Mouse (Mus musculus): ENCODE results near the gene Upf1. TPM values are rescaled to one million over a fixed set of nuclear protein-coding genes. Genes with fewer than 3 reads are reported as not detected.

The Upf1 gene
- polyA plus RNA-seq, 1 experiment from 2014 or later, result 11.3 TPM

DNA sequence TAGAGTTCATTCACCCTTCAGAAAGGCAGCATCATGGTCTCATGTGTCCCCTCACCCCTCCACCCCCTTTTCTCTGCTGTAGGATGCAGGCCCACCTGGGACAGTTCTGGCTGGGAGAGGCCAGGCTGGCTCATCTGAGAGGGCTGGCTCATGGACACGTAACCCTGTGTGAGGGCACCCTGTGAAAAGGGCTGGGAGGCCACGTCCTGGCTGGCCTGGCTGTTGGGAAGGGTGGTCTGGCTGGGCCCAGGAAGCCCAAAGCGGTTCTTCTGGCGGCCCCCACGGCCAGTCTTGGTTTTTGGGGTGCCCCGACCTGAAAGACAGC, 20.2 kb downstream of the Upf1 start:
- H3K27me3 ChIP-seq (ENCODE audit: control insufficient read depth, insufficient read depth, low read depth, low read length), result no peaks in the 10 kb centered on the region
- no peak overlapping the region for H3K27ac ChIP-seq (ENCODE audit: low read length)
- no peak overlapping the region for H3K4me3 ChIP-seq (ENCODE audit: low read depth, low read length)
- no peaks in the 10 kb centered on the region for H3K9me3 ChIP-seq (replicated peaks; ENCODE audit: control insufficient read depth, low read length, poor library complexity, severe bottlenecking)
- no peak overlapping the region for H3K4me2 ChIP-seq (ENCODE audit: low read length)
- H3K36me3 ChIP-seq (ENCODE audit: control insufficient read depth, insufficient read depth, low read length), result peaks cover 67% of the 10 kb centered on the region
- ATAC-seq, result no peak
- no peak overlapping the region for H3K9ac ChIP-seq (ENCODE audit: low read depth, low read length)
- H3K4me1 ChIP-seq (ENCODE audit: control insufficient read depth, insufficient read depth, low read length), result peaks cover 10% of the 10 kb centered on the region
- 96% methylated on average over 6 of the region's 6 CpGs for WGBS

DNA sequence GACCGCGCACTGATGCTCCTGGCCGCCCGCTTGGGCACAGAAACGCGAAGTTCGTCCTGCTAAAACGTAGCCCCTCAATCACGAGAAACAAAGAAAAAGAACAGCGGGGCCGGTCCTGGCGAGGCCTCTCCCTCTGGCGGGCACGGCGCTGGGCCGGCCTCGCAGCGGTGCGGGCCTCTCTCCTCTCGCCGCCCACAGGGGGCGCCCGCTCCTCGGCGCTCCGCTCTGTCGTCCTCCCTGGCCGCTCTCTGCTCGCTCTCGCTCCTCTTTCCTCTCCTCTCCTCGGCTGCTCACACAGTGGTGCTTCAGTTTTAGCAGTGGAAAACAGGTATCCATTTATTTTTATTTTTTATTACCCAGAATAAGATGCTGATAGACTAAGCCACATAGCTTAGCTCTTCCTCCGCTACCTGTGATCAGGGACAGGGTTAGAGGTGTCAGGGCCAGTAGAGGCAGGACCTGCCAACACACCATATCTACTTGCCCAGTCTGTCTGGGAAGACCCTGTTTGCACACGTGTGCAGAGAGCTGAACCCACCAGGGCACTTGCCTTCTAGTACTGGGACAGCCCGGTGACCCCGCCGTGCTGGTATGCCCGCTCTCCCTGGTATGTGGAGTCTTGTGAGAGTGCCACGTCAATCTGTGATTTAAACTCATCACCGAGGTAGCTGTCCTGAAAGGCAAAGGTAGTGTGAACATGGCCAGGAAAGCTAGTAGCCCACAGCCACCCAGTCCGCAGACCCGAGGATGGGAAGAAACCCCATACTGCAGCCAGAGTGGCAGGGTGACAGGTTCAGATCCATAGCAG, 20.8 kb downstream of the Upf1 start:
- no peak overlapping the region for H3K4me2 ChIP-seq (ENCODE audit: low read length)

DNA sequence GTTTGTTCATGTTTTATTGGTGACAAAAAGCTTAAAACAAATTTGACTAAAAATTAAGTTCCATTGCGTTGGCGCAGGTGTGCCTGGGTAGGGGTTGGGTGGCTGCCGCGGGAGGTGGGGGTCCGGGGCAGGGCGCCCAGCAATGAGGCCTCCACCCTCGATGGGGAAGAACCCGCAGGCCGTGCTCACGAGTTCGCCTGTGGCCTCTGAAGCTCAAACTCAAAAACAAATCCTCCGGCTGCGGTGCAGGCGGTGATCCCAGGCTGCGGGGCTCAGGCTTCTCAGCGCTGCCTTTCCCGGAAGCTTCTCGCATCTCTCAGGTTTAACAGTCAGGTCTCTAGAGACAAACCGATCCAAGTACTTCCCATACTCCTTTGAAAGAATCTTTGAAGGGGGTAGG, 21.6 kb downstream of the Upf1 start:
- H3K4me1 ChIP-seq (ENCODE audit: control insufficient read depth, insufficient read depth, low read length), result peaks cover 10% of the 10 kb centered on the region
- 56% methylated on average over 19 of the region's 19 CpGs for WGBS
- H3K27me3 ChIP-seq (ENCODE audit: control insufficient read depth, insufficient read depth, low read depth, low read length), result no peaks in the 10 kb centered on the region
- 0 out of 2 replicates have a peak overlapping the region, but pooled peaks have one; percentile 39 for H3K27ac ChIP-seq (ENCODE audit: low read length)
- no peak overlapping the region for H3K4me3 ChIP-seq (ENCODE audit: low read depth, low read length)
- H3K9ac ChIP-seq (ENCODE audit: low read depth, low read length), result peak overlapping the region; percentile 45; the same call in 1 of the 2 replicates
- H3K4me2 ChIP-seq (ENCODE audit: low read length), result no peak overlapping the region
- no peak for ATAC-seq
- peaks cover 60% of the 10 kb centered on the region for H3K36me3 ChIP-seq (ENCODE audit: control insufficient read depth, insufficient read depth, low read length)
- H3K9me3 ChIP-seq (replicated peaks; ENCODE audit: control insufficient read depth, low read length, poor library complexity, severe bottlenecking), result no peaks in the 10 kb centered on the region

More for the DNA sequence above, 20.8 kb downstream of the Upf1 start:
- 28% methylated on average over 35 of the region's 41 CpGs for WGBS
- H3K27me3 ChIP-seq (ENCODE audit: control insufficient read depth, insufficient read depth, low read depth, low read length), result no peaks in the 10 kb centered on the region
- no peak overlapping the region; the same call in none of the 2 replicates for H3K27ac ChIP-seq (ENCODE audit: low read length)
- ATAC-seq, result peak; percentile 76
- H3K4me1 ChIP-seq (ENCODE audit: control insufficient read depth, insufficient read depth, low read length), result peaks cover 10% of the 10 kb centered on the region
- peaks cover 66% of the 10 kb centered on the region for H3K36me3 ChIP-seq (ENCODE audit: control insufficient read depth, insufficient read depth, low read length)
- H3K9ac ChIP-seq (ENCODE audit: low read depth, low read length), result 0 out of 2 replicates have a peak overlapping the region, but pooled peaks have one; percentile 20
- no peak overlapping the region for H3K4me3 ChIP-seq (ENCODE audit: low read depth, low read length)
- no peaks in the 10 kb centered on the region for H3K9me3 ChIP-seq (replicated peaks; ENCODE audit: control insufficient read depth, low read length, poor library complexity, severe bottlenecking)

DNA sequence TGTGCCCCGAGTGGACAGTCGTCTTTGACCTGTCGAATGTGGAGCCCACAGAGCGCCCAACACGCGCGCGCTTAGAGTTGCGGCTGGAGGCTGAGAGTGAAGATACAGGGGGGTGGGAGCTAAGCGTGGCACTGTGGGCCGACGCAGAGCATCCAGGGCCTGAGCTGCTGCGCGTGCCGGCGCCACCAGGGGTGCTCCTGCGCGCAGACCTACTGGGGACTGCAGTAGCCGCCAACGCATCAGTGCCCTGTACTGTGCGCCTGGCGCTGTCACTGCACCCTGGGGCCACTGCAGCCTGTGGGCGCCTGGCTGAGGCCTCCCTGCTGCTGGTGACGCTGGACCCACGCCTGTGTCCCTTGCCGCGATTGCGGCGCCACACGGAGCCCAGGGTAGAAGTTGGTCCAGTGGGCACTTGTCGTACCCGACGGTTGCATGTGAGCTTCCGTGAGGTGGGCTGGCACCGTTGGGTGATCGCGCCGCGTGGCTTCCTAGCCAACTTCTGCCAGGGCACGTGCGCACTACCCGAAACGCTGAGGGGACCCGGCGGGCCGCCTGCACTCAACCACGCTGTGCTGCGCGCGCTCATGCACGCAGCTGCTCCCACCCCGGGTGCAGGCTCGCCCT, 22.2 kb downstream of the Upf1 start:
- 0 out of 2 replicates have a peak overlapping the region, but pooled peaks have one; percentile 28 for H3K27ac ChIP-seq (ENCODE audit: low read length)
- 0 out of 2 replicates have a peak overlapping the region, but pooled peaks have one; percentile 14 for H3K9ac ChIP-seq (ENCODE audit: low read depth, low read length)
- H3K4me2 ChIP-seq (ENCODE audit: low read length), result no peak overlapping the region; the same call in 1 of the 2 replicates
- H3K4me3 ChIP-seq (ENCODE audit: low read depth, low read length), result no peak overlapping the region
- WGBS, result 21% methylated on average over 52 of the region's 53 CpGs
- H3K4me1 ChIP-seq (ENCODE audit: control insufficient read depth, insufficient read depth, low read length), result peaks cover 10% of the 10 kb centered on the region
- H3K36me3 ChIP-seq (ENCODE audit: control insufficient read depth, insufficient read depth, low read length), result peaks cover 58% of the 10 kb centered on the region
- ATAC-seq, result peak; percentile 79
- H3K27me3 ChIP-seq (ENCODE audit: control insufficient read depth, insufficient read depth, low read depth, low read length), result no peaks in the 10 kb centered on the region
- no peaks in the 10 kb centered on the region for H3K9me3 ChIP-seq (replicated peaks; ENCODE audit: control insufficient read depth, low read length, poor library complexity, severe bottlenecking)

DNA sequence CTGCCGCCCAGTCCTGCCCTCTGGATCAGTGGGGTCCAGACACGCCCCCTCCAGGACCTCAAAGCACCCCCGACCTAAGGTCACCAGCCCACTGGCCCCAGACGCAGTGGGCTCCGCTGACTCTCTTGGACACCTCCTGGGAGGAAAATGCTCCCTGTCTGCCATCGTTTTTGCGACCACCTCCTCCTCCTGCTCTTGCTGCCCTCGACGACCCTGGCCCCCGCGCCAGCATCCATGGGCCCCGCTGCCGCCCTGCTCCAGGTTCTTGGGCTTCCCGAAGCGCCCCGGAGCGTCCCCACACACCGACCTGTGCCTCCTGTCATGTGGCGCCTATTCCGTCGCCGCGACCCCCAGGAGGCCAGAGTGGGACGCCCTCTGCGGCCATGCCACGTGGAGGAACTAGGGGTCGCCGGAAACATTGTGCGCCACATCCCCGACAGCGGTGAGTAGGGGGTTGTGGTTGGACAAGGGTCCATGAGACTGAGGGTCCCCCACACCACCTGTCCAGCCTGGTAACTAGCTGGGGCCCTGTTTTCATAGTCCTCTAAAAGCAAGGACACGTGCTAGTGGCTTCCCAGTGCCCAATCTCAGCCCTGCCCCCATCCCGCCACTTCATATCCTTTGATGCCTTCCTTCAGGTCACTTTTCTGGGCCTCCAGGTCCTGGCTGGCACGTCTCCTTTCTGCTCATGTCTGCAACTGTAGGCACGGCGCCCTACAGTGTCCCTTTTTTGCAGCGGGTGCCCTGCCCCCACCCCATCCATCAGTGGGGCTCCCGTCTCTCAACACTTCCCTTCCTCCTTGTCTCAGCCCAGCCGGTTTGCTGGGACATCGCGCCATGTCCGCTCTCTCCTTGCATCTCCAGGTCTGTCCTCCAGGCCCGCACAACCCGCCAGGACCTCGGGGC, 23.0 kb downstream of the Upf1 start:
- H3K4me3 ChIP-seq (ENCODE audit: low read depth, low read length), result no peak overlapping the region
- WGBS, result 11% methylated on average over 41 of the region's 45 CpGs
- H3K36me3 ChIP-seq (ENCODE audit: control insufficient read depth, insufficient read depth, low read length), result peaks cover 52% of the 10 kb centered on the region
- H3K9me3 ChIP-seq (replicated peaks; ENCODE audit: control insufficient read depth, low read length, poor library complexity, severe bottlenecking), result no peaks in the 10 kb centered on the region
- peak; percentile 2; the same call in 1 of the 2 replicates for ATAC-seq
- H3K4me2 ChIP-seq (ENCODE audit: low read length), result no peak overlapping the region; the same call in 1 of the 2 replicates
- H3K9ac ChIP-seq (ENCODE audit: low read depth, low read length), result 0 out of 2 replicates have a peak overlapping the region, but pooled peaks have one; percentile 46
- no peaks in the 10 kb centered on the region for H3K27me3 ChIP-seq (ENCODE audit: control insufficient read depth, insufficient read depth, low read depth, low read length)
- H3K4me1 ChIP-seq (ENCODE audit: control insufficient read depth, insufficient read depth, low read length), result peaks cover 10% of the 10 kb centered on the region
- H3K27ac ChIP-seq (ENCODE audit: low read length), result 0 out of 2 replicates have a peak overlapping the region, but pooled peaks have one; percentile 28

DNA sequence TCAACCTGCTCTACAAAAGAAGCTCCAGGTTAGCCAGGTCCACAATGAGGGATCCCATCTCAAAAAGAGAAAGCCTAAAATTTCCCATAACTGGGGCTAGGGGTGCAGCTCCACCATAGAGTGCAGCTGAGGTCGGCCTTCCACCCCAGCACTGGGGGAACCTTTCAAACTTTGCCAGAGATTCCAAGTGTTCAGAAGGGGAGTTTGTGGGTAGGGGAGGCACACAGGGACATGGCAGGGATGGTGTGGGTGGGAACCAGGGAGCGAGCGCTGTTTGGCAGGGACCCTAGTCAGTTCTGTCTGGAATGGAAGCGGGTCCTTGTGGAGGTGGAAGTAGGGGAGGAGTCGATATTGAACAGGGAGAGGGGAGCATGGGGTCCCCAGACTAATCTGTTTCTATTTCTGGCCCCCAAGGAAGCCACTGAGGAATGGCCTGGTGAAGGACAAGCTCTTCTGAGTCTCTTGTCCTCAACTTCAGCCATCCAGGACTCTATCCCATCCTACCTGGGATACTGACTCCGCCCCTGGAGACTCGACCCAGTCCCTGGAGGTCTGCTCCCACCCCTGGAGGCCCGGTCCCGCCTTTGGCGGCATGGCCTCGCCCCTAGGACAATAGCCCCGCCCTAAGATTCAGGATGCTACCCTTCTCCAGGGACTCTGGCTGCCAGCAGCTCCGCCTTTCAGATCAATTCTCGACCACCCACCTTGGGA, 23.8 kb downstream of the Upf1 start, which contains the start of gene Gdf1:
Gdf1 (plus strand) TSS at position 694 of the 711 bp plus-strand sequence.
- Histone ChIP-seq H3K4me1 (ENCODE audit: control insufficient read depth, insufficient read depth, low read length) (peaks cover 10% of the 10 kb centered on the region), H3K9ac (ENCODE audit: low read depth, low read length) (0 out of 2 replicates have a peak within 1 kb of the TSS, but pooled peaks have one; percentile 46), H3K36me3 (ENCODE audit: control insufficient read depth, insufficient read depth, low read length) (peaks cover 47% of the 10 kb centered on the region), H3K4me3 (ENCODE audit: low read depth, low read length) (no peak within 1 kb of the TSS), H3K9me3 (replicated peaks; ENCODE audit: control insufficient read depth, low read length, poor library complexity, severe bottlenecking) (no peaks in the 10 kb centered on the region), H3K4me2 (ENCODE audit: low read length) (no peak within 1 kb of the TSS; the same call in 1 of the 2 replicates), H3K27me3 (ENCODE audit: control insufficient read depth, insufficient read depth, low read depth, low read length) (no peaks in the 10 kb centered on the region), H3K27ac (ENCODE audit: low read length) (0 out of 2 replicates have a peak within 1 kb of the TSS, but pooled peaks have one; percentile 28)
- 26% methylated on average over 14 of the region's 14 CpGs for WGBS
- no peak for ATAC-seq

DNA sequence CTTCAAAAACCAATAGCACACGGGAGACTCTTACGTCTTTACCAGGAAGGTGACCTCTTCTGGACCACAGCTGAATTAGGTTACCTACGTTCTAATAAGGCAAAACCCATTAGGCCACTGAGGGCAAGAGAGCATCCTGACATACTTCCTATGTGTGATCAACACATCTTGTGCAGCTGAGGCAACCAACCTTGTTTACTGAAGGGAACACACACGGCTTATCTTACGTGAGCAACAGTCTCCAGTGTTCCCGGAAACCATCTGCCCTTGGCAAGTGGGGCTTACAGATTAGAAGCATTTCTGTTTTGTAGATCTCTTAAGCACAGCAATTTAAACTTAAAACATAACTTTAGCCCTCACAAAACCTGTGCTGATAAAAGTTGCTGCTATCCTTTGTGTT, 25.6 kb downstream of the Upf1 start:
- H3K4me1 ChIP-seq (ENCODE audit: control insufficient read depth, insufficient read depth, low read length), result peaks cover 10% of the 10 kb centered on the region
- H3K9ac ChIP-seq (ENCODE audit: low read depth, low read length), result no peak overlapping the region
- no peak overlapping the region for H3K4me2 ChIP-seq (ENCODE audit: low read length)
- H3K27ac ChIP-seq (ENCODE audit: low read length), result no peak overlapping the region
- H3K9me3 ChIP-seq (replicated peaks; ENCODE audit: control insufficient read depth, low read length, poor library complexity, severe bottlenecking), result no peaks in the 10 kb centered on the region
- no peak overlapping the region for H3K4me3 ChIP-seq (ENCODE audit: low read depth, low read length)
- ATAC-seq, result no peak
- 97% methylated on average over 6 of the region's 6 CpGs for WGBS
- H3K36me3 ChIP-seq (ENCODE audit: control insufficient read depth, insufficient read depth, low read length), result peaks cover 29% of the 10 kb centered on the region
- no peaks in the 10 kb centered on the region for H3K27me3 ChIP-seq (ENCODE audit: control insufficient read depth, insufficient read depth, low read depth, low read length)

DNA sequence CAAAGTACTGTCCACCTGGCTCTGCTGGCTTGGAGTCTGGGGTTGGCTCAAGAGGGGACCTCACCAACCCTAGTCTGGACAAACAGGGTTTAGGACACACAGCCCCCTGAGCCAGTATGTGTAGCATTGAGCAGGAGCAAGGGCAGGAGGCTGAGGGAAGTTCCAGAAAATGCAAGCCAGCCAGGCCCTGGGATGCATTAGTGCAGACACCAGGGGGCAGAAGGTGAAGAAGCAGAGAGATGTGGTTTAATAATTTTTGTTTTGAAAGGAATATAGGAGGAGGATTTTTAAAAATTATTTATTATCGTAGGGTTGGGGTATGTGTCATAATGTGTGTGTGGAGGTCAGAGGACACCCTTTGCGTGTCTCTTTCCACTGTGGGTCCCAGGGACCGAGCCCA, 29.4 kb downstream of the Upf1 start:
- WGBS, result 99% methylated on average over 3 of the region's 3 CpGs
- H3K4me3 ChIP-seq (ENCODE audit: low read depth, low read length), result no peak overlapping the region
- H3K36me3 ChIP-seq (ENCODE audit: control insufficient read depth, insufficient read depth, low read length), result peaks cover 16% of the 10 kb centered on the region
- H3K4me1 ChIP-seq (ENCODE audit: control insufficient read depth, insufficient read depth, low read length), result no peaks in the 10 kb centered on the region
- no peak for ATAC-seq
- H3K9me3 ChIP-seq (replicated peaks; ENCODE audit: control insufficient read depth, low read length, poor library complexity, severe bottlenecking), result no peaks in the 10 kb centered on the region
- H3K27ac ChIP-seq (ENCODE audit: low read length), result no peak overlapping the region
- H3K9ac ChIP-seq (ENCODE audit: low read depth, low read length), result no peak overlapping the region
- H3K4me2 ChIP-seq (ENCODE audit: low read length), result no peak overlapping the region
- no peaks in the 10 kb centered on the region for H3K27me3 ChIP-seq (ENCODE audit: control insufficient read depth, insufficient read depth, low read depth, low read length)
